Mouse (Mus musculus) lung, embryonic 14.5 days (tissue): Measurements from ENCODE around the gene Oaz1. TPM values are rescaled to one million over a fixed set of nuclear protein-coding genes. Genes with fewer than 3 reads are reported as not detected.

ENCODE experiments used
- ATAC-seq: fragments of 200-750 bp; cut with Nextera tagmentation; 2 replicates; pipeline ENCODE4 v1.8.0; 2017; ENCODE audit warnings: mild to moderate bottlenecking, moderate TSS enrichment, moderate library complexity; ENCODE audit not compliant: insufficient read depth
- DNase-seq: peaks from one replicate; pipeline ENCODE4 v3.0.0-alpha.2; 2015
- H3K27ac ChIP-seq: fragments of 300-500 bp; sonication (generic); 2 replicates; pipeline ENCODE4 v1.5.1; 2014; ENCODE audit warnings: low read depth, mild to moderate bottlenecking, moderate library complexity
- H3K27me3 ChIP-seq: fragments of 300-500 bp; sonication (generic); 2 replicates; pipeline ENCODE4 v1.6.1; 2014; ENCODE audit warnings: low read length, control low read depth; ENCODE audit not compliant: insufficient read depth
- H3K36me3 ChIP-seq: fragments of 300-500 bp; sonication (generic); 2 replicates; pipeline ENCODE4 v1.6.1; 2014; ENCODE audit warnings: control low read depth; ENCODE audit not compliant: insufficient read depth
- H3K4me1 ChIP-seq: fragments of 300-500 bp; sonication (generic); 2 replicates; pipeline ENCODE4 v1.6.1; 2014; ENCODE audit warnings: antibody characterized with exemption, control low read depth; ENCODE audit not compliant: insufficient read depth
- H3K4me2 ChIP-seq: fragments of 300-500 bp; sonication (generic); 2 replicates; pipeline ENCODE4 v1.6.1; 2014; ENCODE audit warnings: mild to moderate bottlenecking
- H3K4me3 ChIP-seq: fragments of 300-500 bp; sonication (generic); 2 replicates; pipeline ENCODE4 v1.5.1; 2014; ENCODE audit warnings: low read depth, low read length
- H3K9ac ChIP-seq: fragments of 300-500 bp; sonication (generic); 2 replicates; pipeline ENCODE4 v1.6.1; 2014
- H3K9me3 ChIP-seq: fragments of 300-500 bp; sonication (generic); 2 replicates; pipeline ENCODE4 v1.6.1; 2016; ENCODE audit warnings: low read depth, low read length, control low read depth
- CTCF ChIP-seq: IDR thresholded peaks from 2 replicates; pipeline ENCODE4 v1.5.1; 2016; ENCODE audit warnings: antibody characterized with exemption, low read depth
- WGBS: fragments of 180-500 bp; shearing (Covaris S2); extraction: QIAGEN DNeasy Blood & Tissue Kit; methylation state at CpG from one replicate; pipeline ENCODE4 v1.1.7; 2014; 5-methylcytosine and 5-hydroxymethylcytosine counted together
- polyA plus RNA-seq: library from polyadenylated mRNA; unstranded; fragments of >200 nt; fragmentation: Nextera tagmentation; extraction: Ambion mirVana; gene quantifications from 2 replicates; pipeline ENCODE4 v1.2.1, GENCODE M21; 2014

The Oaz1 gene
- 1,866 and 1,984 TPM in 2 replicates for polyA plus RNA-seq

- TF ChIP-seq CTCF = no peak
- peak within 1 kb of the TSS; percentile 85 for H3K9ac ChIP-seq
- DNase-seq = peak; percentile 100
- under 1% methylated on average over 77 of the region's 82 CpGs for WGBS
- peak within 1 kb of the TSS; percentile 65 for H3K4me3 ChIP-seq
- peak; percentile 97 for ATAC-seq
- H3K27ac ChIP-seq = peak within 1 kb of the TSS; percentile 89
- H3K27me3 ChIP-seq = no peaks in the 10 kb centered on the region
- no peaks in the 10 kb centered on the region for H3K9me3 ChIP-seq
- H3K4me2 ChIP-seq = peak within 1 kb of the TSS; percentile 97
- no peaks in the 10 kb centered on the region for H3K4me1 ChIP-seq
- H3K36me3 ChIP-seq = peaks cover 24% of the 10 kb centered on the region
These were observed at the start of gene Oaz1 for GRCm38 (mm10) chr10:80826151-80827062. Oaz1 (plus strand) TSS chr10:80826656.

- Histone ChIP-seq H3K27ac (no peak overlapping the region), H3K4me1 (no peaks in the 10 kb centered on the region), H3K9me3 (no peaks in the 10 kb centered on the region), H3K9ac (no peak overlapping the region), H3K27me3 (no peaks in the 10 kb centered on the region), H3K36me3 (peaks cover 99% of the 10 kb centered on the region), H3K4me2 (no peak overlapping the region), H3K4me3 (no peak overlapping the region)
- TF ChIP-seq CTCF = no peak
- WGBS = 89% methylated on average over 5 of the region's 5 CpGs
- no peak for ATAC-seq
- no peak for DNase-seq
These were observed 49.3 kb upstream of the Oaz1 start for GRCm38 (mm10) chr10:80777123-80777522.

- DNase-seq (no peak), ATAC-seq (no peak)
- TF ChIP-seq CTCF = no peak
These were observed 46.9 kb upstream of the Oaz1 start for GRCm38 (mm10) chr10:80779565-80779964.

GRCm38 (mm10) chr10:80784302-80784701, 42.2 kb upstream of the Oaz1 start:
- WGBS = 97% methylated on average over 2 of the region's 2 CpGs
- no peak for TF ChIP-seq CTCF
- Histone ChIP-seq H3K4me1 (no peaks in the 10 kb centered on the region), H3K27ac (no peak overlapping the region), H3K4me2 (no peak overlapping the region), H3K9ac (no peak overlapping the region), H3K4me3 (no peak overlapping the region), H3K9me3 (no peaks in the 10 kb centered on the region), H3K27me3 (no peaks in the 10 kb centered on the region), H3K36me3 (peaks cover 100% of the 10 kb centered on the region)
- ATAC-seq (no peak), DNase-seq (no peak)

More at GRCm38 (mm10) chr10:80779565-80779964, 46.9 kb upstream of the Oaz1 start:
- Histone ChIP-seq H3K4me2 (no peak overlapping the region), H3K9ac (no peak overlapping the region), H3K4me3 (no peak overlapping the region), H3K4me1 (no peaks in the 10 kb centered on the region), H3K27me3 (no peaks in the 10 kb centered on the region), H3K27ac (no peak overlapping the region), H3K9me3 (no peaks in the 10 kb centered on the region), H3K36me3 (peaks cover 100% of the 10 kb centered on the region)

- Histone ChIP-seq H3K9me3 (no peaks in the 10 kb centered on the region), H3K4me1 (no peaks in the 10 kb centered on the region), H3K9ac (no peak overlapping the region), H3K4me3 (no peak overlapping the region), H3K36me3 (peaks cover 100% of the 10 kb centered on the region), H3K27ac (no peak overlapping the region), H3K27me3 (no peaks in the 10 kb centered on the region), H3K4me2 (no peak overlapping the region)
- WGBS = 89% methylated on average over 12 of the region's 12 CpGs
- ATAC-seq (no peak), DNase-seq (no peak)
- no peak for TF ChIP-seq CTCF
These were observed 41.6 kb upstream of the Oaz1 start for GRCm38 (mm10) chr10:80784871-80785270.

- no peak for TF ChIP-seq CTCF
- ATAC-seq (no peak), DNase-seq (no peak)
- WGBS = 91% methylated on average over 11 of the region's 11 CpGs
- Histone ChIP-seq H3K9me3 (no peaks in the 10 kb centered on the region), H3K4me2 (no peak overlapping the region), H3K27ac (no peak overlapping the region), H3K36me3 (peaks cover 100% of the 10 kb centered on the region), H3K4me3 (no peak overlapping the region), H3K9ac (no peak overlapping the region), H3K4me1 (no peaks in the 10 kb centered on the region), H3K27me3 (no peaks in the 10 kb centered on the region)
These were observed 40.5 kb upstream of the Oaz1 start for GRCm38 (mm10) chr10:80785963-80786362.

GRCm38 (mm10) chr10:80787517-80787916, 38.9 kb upstream of the Oaz1 start:
- WGBS = 78% methylated on average over 2 of the region's 2 CpGs
- Histone ChIP-seq H3K4me1 (no peaks in the 10 kb centered on the region), H3K27me3 (no peaks in the 10 kb centered on the region), H3K27ac (no peak overlapping the region), H3K36me3 (peaks cover 100% of the 10 kb centered on the region), H3K9ac (no peak overlapping the region), H3K4me3 (no peak overlapping the region), H3K9me3 (no peaks in the 10 kb centered on the region), H3K4me2 (no peak overlapping the region)
- DNase-seq (no peak), ATAC-seq (no peak)
- TF ChIP-seq CTCF = no peak
